Mouse (Mus musculus) ES-E14 (cell line): ENCODE data around the gene Ccdc149. TPM values are rescaled to one million over a fixed set of nuclear protein-coding genes. Genes with fewer than 3 reads are reported as not detected.

Source experiments
- DNase-seq: peaks from one replicate; pipeline ENCODE4 v3.0.0-alpha.2; 2013; ENCODE audit warnings: low read depth, low spot score
- H3K27ac ChIP-seq: 2 replicates; pipeline ENCODE4 v1.5.1; 2012; ENCODE audit warnings: low read depth, mild to moderate bottlenecking, low read length, moderate library complexity, mixed read lengths; ENCODE audit not compliant: poor library complexity, insufficient read depth, severe bottlenecking
- H3K36me3 ChIP-seq: 2 replicates; pipeline ENCODE4 v1.6.1; 2012; ENCODE audit warnings: mild to moderate bottlenecking, low read length, moderate library complexity, mixed read lengths; ENCODE audit not compliant: control insufficient read depth, poor library complexity, insufficient read depth, severe bottlenecking
- H3K4me1 ChIP-seq, 2 experiments: fragments of 150-350 bp in 1 of 2; sonication (generic) in 1 of 2; 2 replicates each; pipeline ENCODE4 v1.6.1; 2012; ENCODE audit warnings: low read length in 2 of 2, mild to moderate bottlenecking in 1 of 2, mixed read lengths in 1 of 2; ENCODE audit not compliant: control insufficient read depth in 2 of 2, insufficient read depth in 2 of 2, poor library complexity in 1 of 2
- H3K4me3 ChIP-seq, 2 experiments: fragments of 150-350 bp in 1 of 2; sonication (generic) in 1 of 2; 2 replicates each; pipeline ENCODE4 v1.5.1; 2012; ENCODE audit warnings: low read length in 2 of 2, low read depth in 1 of 2, mild to moderate bottlenecking in 1 of 2, mixed read lengths in 1 of 2; ENCODE audit not compliant: insufficient read depth in 1 of 2, poor library complexity in 1 of 2, severe bottlenecking in 1 of 2
- H3K9ac ChIP-seq: 2 replicates; pipeline ENCODE4 v1.6.1; 2012; ENCODE audit warnings: low read depth, mild to moderate bottlenecking, low read length, mixed read lengths; ENCODE audit not compliant: poor library complexity, insufficient read depth, severe bottlenecking
- H3K9me3 ChIP-seq: fragments of 150-350 bp; sonication (generic); 2 replicates; pipeline ENCODE4 v1.6.1; 2012; ENCODE audit warnings: low read depth, mild to moderate bottlenecking, low read length; ENCODE audit not compliant: control insufficient read depth, insufficient read depth
- CHD2 ChIP-seq: IDR thresholded peaks from 2 replicates; pipeline ENCODE4 v1.6.1; 2014; ENCODE audit warnings: mild to moderate bottlenecking, low read depth, low read length, inconsistent platforms
- HCFC1 ChIP-seq: IDR thresholded peaks from 2 replicates; pipeline ENCODE4 v1.6.1; 2012; ENCODE audit warnings: low read length, inconsistent platforms, borderline replicate concordance; ENCODE audit not compliant: insufficient read depth
- MAFK ChIP-seq: IDR thresholded peaks from 2 replicates; pipeline ENCODE4 v1.6.1; 2014; ENCODE audit warnings: mild to moderate bottlenecking, low read depth, low read length, inconsistent platforms; ENCODE audit not compliant: insufficient read depth
- ZC3H11A ChIP-seq: IDR thresholded peaks from 2 replicates; pipeline ENCODE4 v1.6.1; 2012; ENCODE audit warnings: low read depth, mild to moderate bottlenecking, inconsistent platforms, low read length, borderline replicate concordance
- ZNF384 ChIP-seq: IDR thresholded peaks from 2 replicates; pipeline ENCODE4 v1.6.1; 2012; ENCODE audit warnings: low read depth, low read length, inconsistent platforms
- in situ Hi-C, 2 experiments: fragments of 600-800 bp; cut with MboI; formaldehyde crosslinking; loops; one replicate each; pipeline ENCODE4 v1.15.1; 2025; ENCODE audit warnings: low sequenced_read_pairs in 2 of 2, inconsistent platforms in 1 of 2; ENCODE audit not compliant: unreplicated experiment in 2 of 2
- total RNA-seq: library from RNA; depleted of rRNA; stranded (reverse); fragments of 300-350 nt; gene quantifications from 2 replicates; pipeline ENCODE4 v1.2.3, GENCODE M21; 2012

Ccdc149 gene
- total RNA-seq, 1 experiment: 0.27 TPM

GRCm38 (mm10) chr5:52425819-52426218 lies 45.5 kb downstream of the Ccdc149 start:
- H3K9ac ChIP-seq: no peak overlapping the region
- TF ChIP-seq MAFK (no peak), ZNF384 (no peak), ZC3H11A (no peak), HCFC1 (no peak), CHD2 (no peak)
- no peaks in the 10 kb centered on the region for H3K9me3 ChIP-seq
- no peak overlapping the region for H3K4me3 ChIP-seq
- H3K4me1 ChIP-seq: no peaks in the 10 kb centered on the region
- H3K27ac ChIP-seq: no peak overlapping the region
- DNase-seq: no peak
- H3K36me3 ChIP-seq: no peaks in the 10 kb centered on the region
- in situ Hi-C loops: no loop called here

GRCm38 (mm10) chr5:52423893-52424292 lies 47.4 kb downstream of the Ccdc149 start:
- Histone ChIP-seq H3K4me3 (no peak overlapping the region), H3K9ac (no peak overlapping the region), H3K27ac (no peak overlapping the region), H3K36me3 (no peaks in the 10 kb centered on the region), H3K9me3 (no peaks in the 10 kb centered on the region), H3K4me1 (no peaks in the 10 kb centered on the region)
- DNase-seq: no peak
- no peak for TF ChIP-seq MAFK
- no peak for TF ChIP-seq ZC3H11A
- no peak for TF ChIP-seq HCFC1
- no peak for TF ChIP-seq ZNF384
- in situ Hi-C loops: no loop called here

- Histone ChIP-seq H3K36me3 (no peaks in the 10 kb centered on the region), H3K4me3 (no peak overlapping the region), H3K27ac (no peak overlapping the region), H3K9me3 (no peaks in the 10 kb centered on the region), H3K4me1 (no peaks in the 10 kb centered on the region), H3K9ac (no peak overlapping the region)
- in situ Hi-C loops: no loop called here
- DNase-seq: no peak
- TF ChIP-seq ZC3H11A (no peak), CHD2 (no peak), ZNF384 (no peak), MAFK (no peak), HCFC1 (no peak)
Observed at GRCm38 (mm10) chr5:52416485-52416884, 54.8 kb downstream of the Ccdc149 start.

GRCm38 (mm10) chr5:52415917-52416316 lies 55.4 kb downstream of the Ccdc149 start:
- TF ChIP-seq HCFC1 (no peak), CHD2 (no peak), MAFK (no peak), ZNF384 (no peak), ZC3H11A (no peak)
- DNase-seq: no peak
- in situ Hi-C loops: no loop called here

GRCm38 (mm10) chr5:52415193-52415592 lies 56.1 kb downstream of the Ccdc149 start:
- no peak for TF ChIP-seq ZC3H11A
- no peak for TF ChIP-seq ZNF384
- TF ChIP-seq HCFC1: no peak
- TF ChIP-seq MAFK: no peak
- TF ChIP-seq CHD2: no peak
- Histone ChIP-seq H3K36me3 (no peaks in the 10 kb centered on the region), H3K27ac (no peak overlapping the region), H3K9me3 (no peaks in the 10 kb centered on the region), H3K4me1 (no peaks in the 10 kb centered on the region), H3K9ac (no peak overlapping the region), H3K4me3 (no peak overlapping the region)
- DNase-seq: no peak
- in situ Hi-C loops: no loop called here

More at GRCm38 (mm10) chr5:52415917-52416316, 55.4 kb downstream of the Ccdc149 start:
- Histone ChIP-seq H3K9me3 (no peaks in the 10 kb centered on the region), H3K9ac (no peak overlapping the region), H3K4me3 (no peak overlapping the region), H3K4me1 (no peaks in the 10 kb centered on the region), H3K27ac (no peak overlapping the region), H3K36me3 (no peaks in the 10 kb centered on the region)
